7 mouse cellular contexts compared by ENCODE assay signal in genomic region chr3:95124246-95124645, GRCm38 (mm10). TPM values are rescaled to one million over a fixed set of nuclear protein-coding genes. Genes with fewer than 3 reads are reported as not detected.
DNase-seq lines count a peak whose midpoint lies in the region; TF ChIP-seq lines count a peak whose summit lies in the region.

Gene Tmod4 (plus strand): TSS chr3:95124476.

- no peak for TF ChIP-seq POLR2A in ES-Bruce4 (IDR thresholded peaks at IDR 0.05; ENCODE audit: insufficient read depth, low read length)

- peaks cover 3% of the 10 kb centered on the region for H3K4me1 ChIP-seq in ES-Bruce4 (ENCODE audit: control insufficient read depth, insufficient read depth, low read length)

- no peak for TF ChIP-seq EP300 in ES-Bruce4 (IDR thresholded peaks at IDR 0.05; ENCODE audit: insufficient read depth, low read depth, low read length)

- DNase-seq in CD4-positive, CD25-positive, alpha-beta regulatory T cell, adult 2 months (ENCODE audit: low read depth, low spot score) = peak; percentile 47
- peak; percentile 85 for DNase-seq in gastrocnemius, adult 2 months
- peak; percentile 44 for DNase-seq in induced T-regulatory cell, adult 2 months (ENCODE audit: low read depth)
- DNase-seq in skeletal muscle tissue, adult 2 months (ENCODE audit: low read depth, low spot score) = peak; percentile 89
- no peak for DNase-seq in cerebellum, adult 18-20 months
- no peak for DNase-seq in kidney, adult 11 months

- H3K4me3 ChIP-seq in ES-Bruce4 (ENCODE audit: low read depth, low read length) = no peak within 1 kb of the TSS
- H3K4me3 ChIP-seq in gastrocnemius, adult 2 months = peak within 1 kb of the TSS; percentile 65

- H3K36me3 ChIP-seq in ES-Bruce4 (ENCODE audit: control insufficient read depth, insufficient read depth, low read length, poor library complexity, severe bottlenecking) = peaks cover 29% of the 10 kb centered on the region

- H3K9me3 ChIP-seq in ES-Bruce4 (replicated peaks; ENCODE audit: control insufficient read depth, insufficient read depth, low read length, poor library complexity, severe bottlenecking) = no peaks in the 10 kb centered on the region

- no peaks in the 10 kb centered on the region for H3K27me3 ChIP-seq in ES-Bruce4 (ENCODE audit: control insufficient read depth, insufficient read depth, low read length, poor library complexity, severe bottlenecking)

- no peak within 1 kb of the TSS for H3K9ac ChIP-seq in ES-Bruce4 (ENCODE audit: low read depth, poor library complexity, severe bottlenecking)

- no peak within 1 kb of the TSS for H3K27ac ChIP-seq in ES-Bruce4 (ENCODE audit: insufficient read depth, low read length)
- peak within 1 kb of the TSS; percentile 94 for H3K27ac ChIP-seq in gastrocnemius, adult 2 months

- intact Hi-C loops in gastrocnemius, adult 2 months (cut with DNase I) = no loop called here

- peak; percentile 64 for TF ChIP-seq CTCF in ES-Bruce4 (IDR thresholded peaks at IDR 0.05; ENCODE audit: low read depth, low read length)
- peak; percentile 77 for TF ChIP-seq CTCF in gastrocnemius, adult 2 months (IDR thresholded peaks at IDR 0.05)

RNA-seq across cellular contexts. Expression of gene Tmod4, which starts in this region (rescaled TPM):
- 0.90 TPM in 1 of 2 replicates, not detected in the other for polyA plus RNA-seq in ES-Bruce4 (2011; ENCODE audit: insufficient read depth, insufficient read length, low read depth, missing spikeins)
- total RNA-seq in gastrocnemius, adult 2 months (2021) = 100 to 1,000 TPM; 598 to 814 TPM

Comparison
In these comparisons a context has a peak if more than half of its experiments do, and no peak if none do; other contexts are left out.
1. DNase-seq: peak in CD4-positive, CD25-positive, alpha-beta regulatory T cell, adult 2 months (single experiment), gastrocnemius, adult 2 months (single experiment), induced T-regulatory cell, adult 2 months (single experiment) and skeletal muscle tissue, adult 2 months (single experiment); none in cerebellum, adult 18-20 months (0 of 2) and kidney, adult 11 months (single experiment).